Mouse (Mus musculus) midbrain, embryonic 14.5 days (tissue): Measurements from ENCODE around the gene Ikzf3. TPM values are rescaled to one million over a fixed set of nuclear protein-coding genes. Genes with fewer than 3 reads are reported as not detected.

Experiments
- ATAC-seq: fragments of 200-750 bp; cut with Nextera tagmentation; 2 replicates; pipeline ENCODE4 v1.8.0; 2017; ENCODE audit warnings: moderate number of reproducible peaks, moderate library complexity; ENCODE audit not compliant: low FRiP score, low TSS enrichment
- DNase-seq: peaks from one replicate; pipeline ENCODE4 v3.0.0-alpha.2; 2015
- H3K27ac ChIP-seq: fragments of 300-500 bp; sonication (generic); replicated peaks from 2 replicates; pipeline ENCODE4 v1.5.1; 2014; ENCODE audit warnings: mild to moderate bottlenecking, low read depth, low read length, moderate library complexity
- H3K27me3 ChIP-seq: fragments of 300-500 bp; sonication (generic); 2 replicates; pipeline ENCODE4 v1.6.1; 2014; ENCODE audit warnings: low read length, control low read depth, mixed read lengths; ENCODE audit not compliant: control insufficient read depth, insufficient read depth
- H3K36me3 ChIP-seq: fragments of 300-500 bp; sonication (generic); 2 replicates; pipeline ENCODE4 v1.6.1; 2014; ENCODE audit warnings: low read length, control low read depth; ENCODE audit not compliant: control insufficient read depth, insufficient read depth
- H3K4me1 ChIP-seq: fragments of 300-500 bp; sonication (generic); 2 replicates; pipeline ENCODE4 v1.6.1; 2014; ENCODE audit warnings: mild to moderate bottlenecking, antibody characterized with exemption, low read length, control low read depth; ENCODE audit not compliant: control insufficient read depth, insufficient read depth
- H3K4me2 ChIP-seq: fragments of 300-500 bp; sonication (generic); 2 replicates; pipeline ENCODE4 v1.6.1; 2014; ENCODE audit warnings: mild to moderate bottlenecking, low read length, moderate library complexity
- H3K4me3 ChIP-seq: fragments of 300-500 bp; sonication (generic); replicated peaks from 2 replicates; pipeline ENCODE4 v1.5.1; 2014; ENCODE audit warnings: low read depth, low read length
- H3K9ac ChIP-seq: fragments of 300-500 bp; sonication (generic); replicated peaks from 2 replicates; pipeline ENCODE4 v1.6.1; 2014; ENCODE audit warnings: mild to moderate bottlenecking, low read length, moderate library complexity
- H3K9me3 ChIP-seq: fragments of 300-500 bp; sonication (generic); 2 replicates; pipeline ENCODE4 v1.6.1; 2016; ENCODE audit warnings: low read length, control low read depth, mixed read lengths; ENCODE audit not compliant: control insufficient read depth
- WGBS: fragments of 180-500 bp; shearing (Covaris S2); extraction: QIAGEN DNeasy Blood & Tissue Kit; methylation state at CpG from one replicate; pipeline ENCODE4 v1.1.7; 2014; 5-methylcytosine and 5-hydroxymethylcytosine counted together
- polyA plus RNA-seq: library from polyadenylated mRNA; unstranded; fragments of >200 nt; fragmentation: Nextera tagmentation; extraction: Ambion mirVana; gene quantifications from 2 replicates; pipeline ENCODE4 v1.2.1, GENCODE M21; 2014

The Ikzf3 gene
- polyA plus RNA-seq, 1 experiment from 2014 or later = not detected

DNA sequence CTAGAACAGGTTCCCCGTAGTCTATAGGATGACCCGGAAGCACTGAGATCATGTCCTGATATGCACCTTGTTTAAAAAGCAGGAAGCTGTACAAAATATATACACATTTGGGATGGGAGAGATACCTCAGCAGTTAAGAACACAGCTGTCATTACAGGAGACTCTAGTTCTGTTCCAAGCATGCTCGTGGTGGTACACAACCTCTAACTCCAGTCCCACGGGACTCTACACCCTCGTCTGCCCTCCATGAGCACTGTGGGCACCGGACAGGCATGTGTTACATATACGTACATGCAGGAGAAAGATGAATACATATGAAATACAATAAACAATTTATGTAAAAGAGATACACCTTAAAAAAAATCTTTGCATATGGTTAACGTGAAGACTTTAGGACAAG, 3.3 kb downstream of the Ikzf3 start:
- Histone ChIP-seq H3K27ac (no peak overlapping the region), H3K4me3 (no peak overlapping the region), H3K4me2 (no peak overlapping the region), H3K4me1 (0 out of 2 replicates have a peak, but pooled peaks cover 6% of the 10 kb centered on the region), H3K9ac (no peak overlapping the region), H3K9me3 (peaks cover 3% of the 10 kb centered on the region; the same call in 1 of the 2 replicates), H3K36me3 (no peaks in the 10 kb centered on the region), H3K27me3 (peaks cover 43% of the 10 kb centered on the region)
- WGBS = 78% methylated on average over 8 of the region's 8 CpGs
- DNase-seq (no peak), ATAC-seq (no peak)

DNA sequence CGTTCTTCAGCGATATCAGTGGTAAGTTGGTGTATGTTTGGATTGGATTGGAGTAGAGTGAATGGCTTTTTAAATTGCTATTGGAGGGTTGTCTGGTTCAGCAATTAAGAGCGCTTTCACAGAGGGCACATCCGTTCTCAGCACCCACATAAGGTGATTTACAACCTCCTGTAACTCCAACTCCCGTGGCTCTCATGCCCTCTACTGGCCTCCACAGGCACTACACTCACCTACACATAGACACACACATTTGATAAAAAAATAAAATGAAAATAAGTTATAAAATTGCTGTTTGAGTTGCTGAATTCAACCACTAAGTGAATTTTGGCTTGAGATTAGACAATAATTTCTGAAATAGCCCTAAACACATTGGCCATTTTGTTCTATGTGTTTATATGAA, 5.5 kb downstream of the Ikzf3 start:
- peaks cover 3% of the 10 kb centered on the region; the same call in 1 of the 2 replicates for H3K9me3 ChIP-seq
- no peak for ATAC-seq
- no peak overlapping the region for H3K27ac ChIP-seq
- WGBS = 81% methylated on average over 5 of the region's 5 CpGs
- H3K4me3 ChIP-seq = no peak overlapping the region
- no peak for DNase-seq
- no peak overlapping the region for H3K9ac ChIP-seq
- no peaks in the 10 kb centered on the region for H3K36me3 ChIP-seq
- no peak overlapping the region for H3K4me2 ChIP-seq
- 0 out of 2 replicates have a peak, but pooled peaks cover 1% of the 10 kb centered on the region for H3K4me1 ChIP-seq
- peaks cover 21% of the 10 kb centered on the region for H3K27me3 ChIP-seq

DNA sequence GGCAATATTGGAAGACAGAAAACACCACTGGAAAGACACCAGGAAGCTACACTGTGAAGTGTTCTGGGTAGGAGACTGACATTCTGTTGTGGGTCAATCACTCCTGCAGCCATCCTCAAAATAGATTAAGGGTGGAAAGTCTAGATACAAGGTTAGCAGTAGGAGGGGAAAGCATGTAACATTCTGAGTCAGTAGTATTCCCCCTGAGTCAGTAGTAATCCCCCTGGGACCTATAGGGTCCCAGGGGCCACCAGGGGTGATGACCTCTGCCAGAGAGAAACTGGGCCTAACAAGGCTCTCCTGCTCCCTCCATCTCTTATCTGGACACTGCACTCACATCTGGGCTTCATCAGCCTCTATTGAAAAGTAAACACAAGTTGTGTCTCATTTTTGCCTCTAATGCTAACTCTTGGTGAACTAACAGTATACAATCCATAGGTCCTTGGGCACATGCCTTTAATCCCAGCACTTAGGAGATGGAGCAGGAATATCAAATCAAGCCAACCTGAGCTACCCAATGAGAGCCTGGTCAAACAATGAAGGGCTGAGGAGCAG, 8.3 kb downstream of the Ikzf3 start:
- Histone ChIP-seq H3K27me3 (0 out of 2 replicates have a peak, but pooled peaks cover 3% of the 10 kb centered on the region), H3K9me3 (peaks cover 3% of the 10 kb centered on the region; the same call in 1 of the 2 replicates), H3K9ac (no peak overlapping the region), H3K36me3 (no peaks in the 10 kb centered on the region), H3K4me2 (no peak overlapping the region), H3K4me1 (no peaks in the 10 kb centered on the region), H3K4me3 (no peak overlapping the region), H3K27ac (no peak overlapping the region)
- no peak for ATAC-seq
- no peak for DNase-seq

DNA sequence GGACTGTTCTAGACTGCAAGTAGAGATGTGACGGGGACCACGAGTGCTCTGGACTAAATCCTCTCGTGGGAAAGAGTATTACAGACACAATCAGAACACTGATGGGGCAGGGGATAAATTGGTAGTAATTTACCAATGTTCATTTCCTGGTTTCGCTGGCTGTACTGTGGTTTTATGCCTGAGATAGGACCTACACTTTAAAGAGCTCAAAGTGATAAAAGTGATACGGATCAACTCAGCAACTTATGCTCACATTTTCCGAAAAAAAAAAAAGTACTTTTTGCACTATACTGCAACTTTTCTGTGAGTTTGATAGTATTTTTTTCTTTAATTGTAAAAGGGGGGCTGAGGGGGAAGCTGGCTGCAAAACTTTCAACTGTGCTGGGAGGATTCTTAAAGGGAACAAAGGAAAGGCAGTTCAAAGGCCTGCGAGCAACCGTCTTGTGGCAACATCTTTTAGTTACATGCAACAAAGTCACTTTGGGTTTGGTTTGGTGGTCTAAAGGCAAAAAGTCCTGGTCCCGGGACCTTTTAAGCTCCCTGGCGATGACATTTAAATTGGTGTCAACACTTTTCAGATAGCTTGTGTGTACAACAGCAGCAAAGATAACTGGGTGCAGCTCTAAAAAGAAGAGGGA, 18.9 kb downstream of the Ikzf3 start:
- H3K4me3 ChIP-seq = no peak overlapping the region
- no peaks in the 10 kb centered on the region for H3K36me3 ChIP-seq
- no peaks in the 10 kb centered on the region for H3K27me3 ChIP-seq
- WGBS = 72% methylated on average over 10 of the region's 10 CpGs
- ATAC-seq (no peak), DNase-seq (no peak)
- H3K4me2 ChIP-seq = no peak overlapping the region
- no peaks in the 10 kb centered on the region for H3K4me1 ChIP-seq
- H3K9ac ChIP-seq = no peak overlapping the region
- H3K27ac ChIP-seq = no peak overlapping the region
- H3K9me3 ChIP-seq = no peaks in the 10 kb centered on the region

DNA sequence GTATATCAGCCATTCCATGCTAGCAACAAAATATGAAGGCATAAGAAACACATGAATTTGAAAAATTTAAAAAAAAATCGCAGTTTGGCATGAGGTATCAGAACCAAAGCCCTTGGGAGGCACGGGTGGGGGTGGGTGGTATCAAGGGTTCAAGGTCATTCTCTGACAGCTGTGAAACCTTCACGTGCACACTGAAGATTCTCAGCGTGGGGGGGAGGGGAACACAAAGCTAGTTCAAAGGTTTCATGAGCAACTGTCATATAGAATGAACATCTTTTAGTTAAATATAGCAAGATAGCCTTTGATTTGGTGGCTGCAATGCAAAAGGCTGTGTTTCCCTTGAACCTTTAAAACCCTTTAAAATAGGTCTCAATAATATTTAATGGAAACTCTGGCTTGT, 20.7 kb downstream of the Ikzf3 start:
- Histone ChIP-seq H3K4me1 (no peaks in the 10 kb centered on the region), H3K9me3 (no peaks in the 10 kb centered on the region), H3K4me2 (no peak overlapping the region), H3K9ac (no peak overlapping the region), H3K4me3 (no peak overlapping the region), H3K27me3 (no peaks in the 10 kb centered on the region), H3K27ac (no peak overlapping the region), H3K36me3 (no peaks in the 10 kb centered on the region)
- DNase-seq (no peak), ATAC-seq (no peak)
- WGBS = 57% methylated on average over 4 of the region's 4 CpGs

DNA sequence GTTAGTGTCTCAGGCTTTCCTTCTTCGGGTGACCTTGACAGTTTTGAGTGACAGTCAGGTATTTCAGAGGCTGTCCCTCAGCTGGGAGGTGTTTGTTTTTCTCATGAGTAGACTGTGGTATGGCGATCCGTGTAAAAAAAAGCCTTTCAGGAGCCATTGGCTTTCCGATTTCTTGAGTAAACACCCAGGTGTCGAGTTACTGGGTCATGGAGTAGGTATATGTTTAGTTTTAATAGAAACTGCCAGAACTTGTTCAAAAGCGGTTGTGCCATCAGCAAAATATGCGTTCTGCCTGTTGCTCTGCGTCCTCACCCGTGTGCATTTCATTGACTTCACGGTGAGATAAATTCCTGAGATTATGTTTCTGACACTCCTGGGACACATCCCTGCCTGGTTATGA, 25.4 kb downstream of the Ikzf3 start:
- no peak for ATAC-seq
- WGBS = 72% methylated on average over 10 of the region's 10 CpGs
- Histone ChIP-seq H3K4me3 (no peak overlapping the region), H3K27ac (no peak overlapping the region), H3K27me3 (no peaks in the 10 kb centered on the region), H3K36me3 (no peaks in the 10 kb centered on the region), H3K9ac (no peak overlapping the region), H3K9me3 (no peaks in the 10 kb centered on the region), H3K4me1 (no peaks in the 10 kb centered on the region), H3K4me2 (no peak overlapping the region)
- no peak for DNase-seq

DNA sequence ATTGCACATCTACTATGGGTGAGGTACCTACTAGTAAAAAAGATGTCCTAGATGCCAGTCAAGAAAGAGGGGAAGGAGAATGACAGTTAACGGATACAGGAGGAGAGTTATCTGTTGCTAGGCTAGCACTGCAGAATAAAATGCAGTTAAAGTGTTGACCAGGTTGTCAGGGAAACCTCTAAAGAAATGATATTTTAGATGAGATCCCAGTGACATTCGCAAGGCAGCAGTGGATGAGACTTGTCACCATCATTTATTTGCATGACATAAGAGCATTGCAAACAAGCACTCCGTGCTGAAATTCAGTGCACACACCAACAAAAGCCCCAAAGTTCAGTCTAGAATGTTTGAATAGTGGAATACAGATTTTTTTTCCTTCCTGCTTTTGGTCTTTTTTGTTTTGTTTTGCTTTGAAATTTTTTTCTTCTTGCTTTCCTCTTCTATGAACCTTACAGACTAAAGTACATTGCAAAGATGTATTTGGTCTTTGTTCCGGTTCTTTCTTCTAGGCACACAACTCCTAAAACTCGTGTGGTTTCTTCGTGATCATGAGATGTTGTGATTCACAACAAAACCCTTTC, 32.4 kb downstream of the Ikzf3 start:
- no peak overlapping the region for H3K4me2 ChIP-seq
- H3K9ac ChIP-seq = no peak overlapping the region
- H3K4me3 ChIP-seq = no peak overlapping the region
- no peaks in the 10 kb centered on the region for H3K4me1 ChIP-seq
- H3K27ac ChIP-seq = no peak overlapping the region
- ATAC-seq (no peak), DNase-seq (no peak)
- H3K36me3 ChIP-seq = no peaks in the 10 kb centered on the region
- H3K9me3 ChIP-seq = no peaks in the 10 kb centered on the region
- no peaks in the 10 kb centered on the region for H3K27me3 ChIP-seq
- 41% methylated on average over 6 of the region's 6 CpGs for WGBS

DNA sequence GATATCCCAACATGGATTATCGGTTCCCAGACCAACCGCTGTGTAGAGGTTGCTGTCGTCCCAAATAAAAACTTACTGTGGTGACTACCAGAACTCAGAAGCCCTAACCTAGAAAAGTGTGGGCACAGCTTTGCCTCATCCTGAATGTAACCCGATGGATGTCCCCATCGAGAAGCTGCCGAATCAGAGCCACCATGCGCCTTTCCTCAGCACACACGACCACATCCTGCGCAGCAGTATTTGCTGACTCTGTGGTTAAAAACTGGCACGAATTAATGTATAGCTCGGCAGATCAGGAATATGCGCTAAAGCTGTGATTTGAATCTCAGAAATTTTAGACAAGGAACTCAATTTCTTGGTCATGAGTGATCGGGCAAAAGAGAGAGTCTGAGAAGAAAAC, 33.0 kb downstream of the Ikzf3 start:
- no peaks in the 10 kb centered on the region for H3K27me3 ChIP-seq
- no peak overlapping the region for H3K4me2 ChIP-seq
- DNase-seq (no peak), ATAC-seq (no peak)
- no peak overlapping the region for H3K9ac ChIP-seq
- H3K9me3 ChIP-seq = no peaks in the 10 kb centered on the region
- no peak overlapping the region for H3K27ac ChIP-seq
- no peaks in the 10 kb centered on the region for H3K36me3 ChIP-seq
- H3K4me1 ChIP-seq = no peaks in the 10 kb centered on the region
- no peak overlapping the region for H3K4me3 ChIP-seq
- 95% methylated on average over 13 of the region's 13 CpGs for WGBS

DNA sequence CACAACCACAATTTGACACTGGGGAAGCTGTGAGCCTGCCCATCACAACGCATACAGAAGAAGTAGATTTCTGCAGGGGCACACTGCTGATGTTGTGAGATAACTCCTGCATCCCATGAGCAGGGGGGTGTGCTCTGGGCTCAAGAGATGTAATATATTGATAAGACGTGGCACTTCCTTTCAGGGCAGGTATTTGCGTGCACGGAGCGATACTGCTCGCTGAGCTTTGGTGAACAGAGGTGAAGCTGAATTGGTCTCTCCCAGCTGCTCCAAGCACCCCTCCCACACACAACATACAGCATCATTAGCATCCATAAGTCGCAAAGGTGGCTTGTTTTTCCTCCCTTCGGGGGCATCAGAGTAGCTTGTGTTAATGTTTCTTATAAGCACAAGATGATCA, 35.7 kb downstream of the Ikzf3 start:
- no peaks in the 10 kb centered on the region for H3K27me3 ChIP-seq
- H3K4me1 ChIP-seq = no peaks in the 10 kb centered on the region
- no peak overlapping the region for H3K4me3 ChIP-seq
- no peaks in the 10 kb centered on the region for H3K36me3 ChIP-seq
- WGBS = 89% methylated on average over 8 of the region's 8 CpGs
- no peaks in the 10 kb centered on the region for H3K9me3 ChIP-seq
- no peak overlapping the region for H3K4me2 ChIP-seq
- DNase-seq (no peak), ATAC-seq (no peak)
- H3K27ac ChIP-seq = no peak overlapping the region
- no peak overlapping the region for H3K9ac ChIP-seq
